ENCODE assay signal across 23 mouse cellular contexts in genomic region chr3:97305907-97306306, GRCm38 (mm10). TPM values are rescaled to one million over a fixed set of nuclear protein-coding genes. Genes with fewer than 3 reads are reported as not detected.
A peak's percentile ranks its signal among the peaks of the same experiment; 100 is the strongest.
DNase-seq lines count a peak whose midpoint lies in the region; ATAC-seq and TF ChIP-seq lines count a peak whose summit lies in the region.
"Had no signal": no experiment of that assay in that cellular context is flagged by ENCODE, and none has a peak within 500 bp of the region (broad histone marks: within the 10 kb centered on the region; RNA-seq: fewer than 3 reads in every experiment).

No protein-coding gene starts in this region.

- no peak for ATAC-seq in liver, embryonic 12.5 days
- ATAC-seq in lung, postnatal 0 days, result peak; percentile 67
- ATAC-seq: forebrain, embryonic 13.5 days; forebrain, embryonic 16.5 days; hindbrain, postnatal 0 days had no signal

- no peaks in the 10 kb centered on the region for H3K27me3 ChIP-seq in liver, adult 2 months (ENCODE audit: control insufficient read depth, insufficient read depth, low read length)
- H3K27me3 ChIP-seq in liver, embryonic 12.5 days (replicated peaks), result peaks cover 26% of the 10 kb centered on the region
- no peaks in the 10 kb centered on the region for H3K27me3 ChIP-seq in lung, postnatal 0 days (replicated peaks; ENCODE audit: insufficient read depth, low read length)
- H3K27me3 ChIP-seq: CH12.LX; forebrain, embryonic 13.5 days had no signal

- no peak overlapping the region for H3K4me2 ChIP-seq in liver, embryonic 12.5 days
- no peak overlapping the region for H3K4me2 ChIP-seq in lung, postnatal 0 days (replicated peaks; ENCODE audit: low read depth, low read length)
- H3K4me2 ChIP-seq: forebrain, embryonic 13.5 days; heart, embryonic 11.5 days; hindbrain, embryonic 13.5 days had no signal

- 50% methylated on average over 4 of the region's 4 CpGs for WGBS in liver, adult 2 months
- WGBS in liver, embryonic 12.5 days (ENCODE audit: insufficient replicate concordance), result 81% methylated on average over 4 of the region's 4 CpGs
- WGBS in lung, postnatal 0 days, result 70% methylated on average over 4 of the region's 4 CpGs

- DNase-seq in liver, adult 2 months (ENCODE audit: extremely low read depth, low read depth, low spot score), result peak; percentile 45
- peak; percentile 64 for DNase-seq in lung, postnatal 0 days (ENCODE audit: low spot score)
- no peak for DNase-seq in lung, postnatal 10 days
- peak; percentile 38 for DNase-seq in adipocyte (ENCODE audit: low spot score)
- no peak for DNase-seq in left cerebral cortex, postnatal 10 days (ENCODE audit: extremely low spot score in 1 of 2, low spot score in 2 of 2)
- DNase-seq in thymus, postnatal 10 days (ENCODE audit: low spot score in 2 of 2), result no peak
- DNase-seq: adrenal gland, adult 8-10 months; adrenal gland, postnatal 25 days; B cell, adult 2 months; cerebellum, adult 18-20 months; cerebellum, adult 9-10 months; cerebellum, postnatal 14 days; gastrocnemius, postnatal 10 days; gastrocnemius, postnatal 36 days had no signal

- H3K9ac ChIP-seq in liver, adult 2 months (ENCODE audit: low read depth, low read length), result no peak overlapping the region
- no peak overlapping the region for H3K9ac ChIP-seq in liver, embryonic 12.5 days
- no peak overlapping the region for H3K9ac ChIP-seq in lung, postnatal 0 days (replicated peaks; ENCODE audit: low read depth)
- H3K9ac ChIP-seq: forebrain, embryonic 13.5 days; hindbrain, embryonic 13.5 days had no signal

- intact Hi-C loops in left cerebral cortex, postnatal 10 days (cut with DNase I), result no loop called here

- H3K9me3 ChIP-seq in liver, embryonic 12.5 days (replicated peaks), result no peaks in the 10 kb centered on the region
- H3K9me3 ChIP-seq in lung, postnatal 0 days (ENCODE audit: low read length), result no peaks in the 10 kb centered on the region
- H3K9me3 ChIP-seq: G1E; hindbrain, embryonic 13.5 days had no signal

- H3K36me3 ChIP-seq in liver, adult 2 months (ENCODE audit: control insufficient read depth, insufficient read depth, low read length), result no peaks in the 10 kb centered on the region
- H3K36me3 ChIP-seq in liver, embryonic 12.5 days, result no peaks in the 10 kb centered on the region
- no peaks in the 10 kb centered on the region for H3K36me3 ChIP-seq in lung, postnatal 0 days (ENCODE audit: insufficient read depth, low read length)
- H3K36me3 ChIP-seq: forebrain, embryonic 10.5 days; G1E; hindbrain, embryonic 13.5 days had no signal

- H3K4me3 ChIP-seq in liver, adult 2 months (ENCODE audit: insufficient read depth, low read depth, low read length), result no peak overlapping the region
- H3K4me3 ChIP-seq in liver, embryonic 12.5 days, result no peak overlapping the region
- H3K4me3 ChIP-seq in lung, postnatal 0 days (ENCODE audit: low read depth, low read length), result no peak overlapping the region
- H3K4me3 ChIP-seq: forebrain, embryonic 10.5 days; forebrain, embryonic 13.5 days; hindbrain, embryonic 13.5 days had no signal

- no peak for TF ChIP-seq CTCF in liver, adult 2 months (IDR thresholded peaks at IDR 0.05; ENCODE audit: low read depth, low read length)
- no peak for TF ChIP-seq CTCF in lung, postnatal 0 days (IDR thresholded peaks at IDR 0.05)

- no peak overlapping the region for H3K27ac ChIP-seq in liver, adult 2 months (replicated peaks; ENCODE audit: insufficient read depth, low read depth, low read length)
- no peak overlapping the region for H3K27ac ChIP-seq in liver, embryonic 12.5 days
- no peak overlapping the region for H3K27ac ChIP-seq in lung, postnatal 0 days (ENCODE audit: low read length)
- H3K27ac ChIP-seq: forebrain, embryonic 10.5 days; forebrain, embryonic 13.5 days; hindbrain, embryonic 13.5 days; hindbrain, postnatal 0 days had no signal

- no peak for TF ChIP-seq POLR2A in liver, adult 2 months (IDR thresholded peaks at IDR 0.05; ENCODE audit: extremely low read depth, insufficient read depth, low read length)

- H3K79me2 ChIP-seq in liver, adult 2 months (ENCODE audit: control insufficient read depth, insufficient read depth, low read length), result no peaks in the 10 kb centered on the region

- peak; percentile 45; the same call in 1 of the 2 replicates for TF ChIP-seq EP300 in lung, postnatal 0 days (IDR thresholded peaks at IDR 0.05)

- H3K4me1 ChIP-seq in liver, adult 2 months (ENCODE audit: control insufficient read depth, insufficient read depth, low read length), result no peaks in the 10 kb centered on the region
- H3K4me1 ChIP-seq in liver, embryonic 12.5 days, result no peaks in the 10 kb centered on the region; the same call in 1 of the 2 replicates
- no peaks in the 10 kb centered on the region for H3K4me1 ChIP-seq in lung, postnatal 0 days (ENCODE audit: insufficient read depth, low read depth, low read length)

RNA-seq across cellular contexts. Expression of gene Bcl9, which starts 8.2 kb away (rescaled TPM):
- total RNA-seq in liver, adult 2 months (2014; rRNA removed), result 1.0 and 2.3 TPM in 2 replicates
- polyA plus RNA-seq in liver, adult 2 months (2012; rRNA removed), result 2.7 and 3.1 TPM in 2 replicates
- 7.9 and 9.3 TPM in 2 replicates for polyA plus RNA-seq in liver, embryonic 12.5 days (2016; fragmentation: Nextera tagmentation; extraction: Ambion mirVana)
- polyA plus RNA-seq in lung, postnatal 0 days (2015; fragmentation: Nextera tagmentation; extraction: Ambion mirVana), result 26.6 and 27.1 TPM in 2 replicates
- total RNA-seq in left cerebral cortex, postnatal 10 days (2021), result 10 to 100 TPM; 65.0 to 71.9 TPM

Comparison
In these comparisons a context has a peak if more than half of its experiments do, and no peak if none do; other contexts are left out.
1. DNase-seq: peak in liver, adult 2 months (single experiment), lung, postnatal 0 days (single experiment) and adipocyte (single experiment); none in lung, postnatal 10 days (single experiment), left cerebral cortex, postnatal 10 days (0 of 2) and thymus, postnatal 10 days (0 of 2).